Comparison of ENCODE assay signal across 1 mouse cellular context in genomic region chr10:12866971-12867732, GRCm38 (mm10).
TF ChIP-seq lines count a peak whose summit lies in the region.

No protein-coding gene starts in this region.

TF ChIP-seq in CH12.LX, 34 proteins besides CTCF, POLR2A, EP300 and RAD21 (continued from another document):
- TF ChIP-seq MYC (IDR thresholded peaks at IDR 0.05; ENCODE audit: low read depth, low read length) (no peak), ZC3H11A (IDR thresholded peaks at IDR 0.05; ENCODE audit: low read depth, low read length) (no peak), ZKSCAN1 (IDR thresholded peaks at IDR 0.05; ENCODE audit: borderline replicate concordance, low read depth, low read length) (no peak)
TF ChIP-seq in CH12.LX: peak in this region for 5.
